Mouse (Mus musculus) MEL (cell line): ENCODE results near the gene Ptprk. TPM values are rescaled to one million over a fixed set of nuclear protein-coding genes. Genes with fewer than 3 reads are reported as not detected.

ENCODE experiments used
- DNase-seq: peaks from one replicate; pipeline ENCODE4 v3.0.0; 2011; ENCODE audit warnings: low read depth, low spot score
- H3K27ac ChIP-seq: 2 replicates; pipeline ENCODE4 v1.5.1; 2012; ENCODE audit warnings: low read depth, mild to moderate bottlenecking, control low read depth, low read length, moderate library complexity; ENCODE audit not compliant: control insufficient read depth
- H3K27me3 ChIP-seq, 2 experiments: fragments of 150-350 bp in 1 of 2; sonication (generic) in 1 of 2; 2 replicates each; pipeline ENCODE4 v1.6.1; 2012; ENCODE audit warnings: low read length in 2 of 2, mild to moderate bottlenecking in 2 of 2, improper control_type of control experiment in 1 of 2, moderate library complexity in 1 of 2; ENCODE audit not compliant: insufficient read depth in 2 of 2, control insufficient read depth in 1 of 2
- H3K36me3 ChIP-seq, 2 experiments: 2 replicates each; pipeline ENCODE4 v1.6.1; 2012 to 2014; ENCODE audit warnings: low read length in 2 of 2, improper control_type of control experiment in 1 of 2, inconsistent platforms in 1 of 2, mild to moderate bottlenecking in 1 of 2; ENCODE audit not compliant: insufficient read depth in 2 of 2, control insufficient read depth in 1 of 2
- H3K4me1 ChIP-seq, 2 experiments: fragments of 150-350 bp in 1 of 2; sonication (generic) in 1 of 2; 2 replicates each; pipeline ENCODE4 v1.6.1; 2012; ENCODE audit warnings: low read length in 2 of 2, improper control_type of control experiment in 1 of 2, mild to moderate bottlenecking in 1 of 2; ENCODE audit not compliant: insufficient read depth in 2 of 2, control insufficient read depth in 1 of 2
- H3K4me3 ChIP-seq, 2 experiments: fragments of 150-350 bp in 1 of 2; sonication (generic) in 1 of 2; 2 replicates each; pipeline ENCODE4 v1.5.1; 2012; ENCODE audit warnings: low read depth in 2 of 2, low read length in 2 of 2, mild to moderate bottlenecking in 2 of 2, moderate library complexity in 2 of 2, control low read depth in 1 of 2, improper control_type of control experiment in 1 of 2; ENCODE audit not compliant: control insufficient read depth in 1 of 2, insufficient read depth in 1 of 2
- H3K79me2 ChIP-seq: 2 replicates; pipeline ENCODE4 v1.6.1; 2012; ENCODE audit warnings: mild to moderate bottlenecking, low read length, moderate library complexity; ENCODE audit not compliant: control insufficient read depth, poor library complexity, insufficient read depth
- H3K9ac ChIP-seq: 2 replicates; pipeline ENCODE4 v1.6.1; 2012; ENCODE audit warnings: low read depth, mild to moderate bottlenecking, control low read depth, low read length, moderate library complexity; ENCODE audit not compliant: control insufficient read depth, poor library complexity, severe bottlenecking
- H3K9me3 ChIP-seq: fragments of 150-350 bp; sonication (generic); replicated peaks from 2 replicates; pipeline ENCODE4 v1.6.1; 2012; ENCODE audit warnings: mild to moderate bottlenecking, low read length, improper control_type of control experiment, moderate library complexity; ENCODE audit not compliant: insufficient read depth
- CHD1 ChIP-seq: IDR thresholded peaks from 2 replicates; pipeline ENCODE4 v1.6.1; 2012; ENCODE audit warnings: low read depth, mild to moderate bottlenecking, inconsistent platforms, low read length, improper control_type of control experiment
- CTCF ChIP-seq, 3 experiments: IDR thresholded peaks in 2 of 3; conservative IDR thresholded peaks in 1 of 3; 2 replicates each; pipeline ENCODE4 v1.5.1; 2011 to 2012; ENCODE audit warnings: low read length in 3 of 3, low read depth in 2 of 3, mild to moderate bottlenecking in 2 of 3, improper control_type of control experiment in 1 of 3, inconsistent platforms in 1 of 3, mixed read lengths in 1 of 3, moderate library complexity in 1 of 3; ENCODE audit not compliant: control insufficient read depth in 1 of 3, insufficient read depth in 1 of 3, poor library complexity in 1 of 3, severe bottlenecking in 1 of 3
- EP300 ChIP-seq, 2 experiments: IDR thresholded peaks; 2 replicates each; pipeline ENCODE4 v1.6.1; 2011; ENCODE audit warnings: improper control_type of control experiment in 2 of 2, low read length in 2 of 2, low read depth in 1 of 2, mild to moderate bottlenecking in 1 of 2
- GATA1 ChIP-seq: IDR thresholded peaks from 2 replicates; pipeline ENCODE4 v1.6.1; 2011; ENCODE audit warnings: low read depth, low read length, improper control_type of control experiment
- JUND ChIP-seq: IDR thresholded peaks from 2 replicates; pipeline ENCODE4 v1.6.1; 2011; ENCODE audit warnings: low read depth, mild to moderate bottlenecking, improper control_type of control experiment, low read length
- MAX ChIP-seq: IDR thresholded peaks from 2 replicates; pipeline ENCODE4 v1.6.1; 2011; ENCODE audit warnings: low read length, improper control_type of control experiment
- MAZ ChIP-seq: IDR thresholded peaks from 2 replicates; pipeline ENCODE4 v1.6.1; 2012; ENCODE audit warnings: low read depth, mild to moderate bottlenecking, inconsistent platforms, low read length, improper control_type of control experiment
- MYC ChIP-seq: IDR thresholded peaks from 2 replicates; pipeline ENCODE4 v1.6.1; 2011; ENCODE audit warnings: low read depth, mild to moderate bottlenecking, low read length, improper control_type of control experiment, moderate library complexity
- NELFE ChIP-seq: IDR thresholded peaks from 2 replicates; pipeline ENCODE4 v1.6.1; 2011; ENCODE audit warnings: low read depth, low read length, improper control_type of control experiment
- POLR2AphosphoS5 ChIP-seq: IDR thresholded peaks from 2 replicates; pipeline ENCODE4 v1.6.1; 2012; ENCODE audit warnings: low read depth, borderline replicate concordance, mild to moderate bottlenecking, inconsistent platforms, low read length, moderate library complexity, mixed read lengths
- RAD21 ChIP-seq: IDR thresholded peaks from 2 replicates; pipeline ENCODE4 v1.6.1; 2011; ENCODE audit warnings: mild to moderate bottlenecking, low read depth, low read length, improper control_type of control experiment
- SMC3 ChIP-seq: IDR thresholded peaks from 2 replicates; pipeline ENCODE4 v1.6.1; 2011; ENCODE audit warnings: low read depth, low read length, improper control_type of control experiment
- TBP ChIP-seq: IDR thresholded peaks from 2 replicates; pipeline ENCODE4 v1.8.0; 2011; ENCODE audit warnings: low read depth, low read length, improper control_type of control experiment
- ZKSCAN1 ChIP-seq: IDR thresholded peaks from 2 replicates; pipeline ENCODE4 v1.6.1; 2012; ENCODE audit warnings: low read depth, mild to moderate bottlenecking, inconsistent platforms, low read length, improper control_type of control experiment, moderate library complexity
- ZMIZ1 ChIP-seq: IDR thresholded peaks from 2 replicates; pipeline ENCODE4 v1.6.1; 2012; ENCODE audit warnings: low read depth, mild to moderate bottlenecking, inconsistent platforms, low read length, improper control_type of control experiment, moderate library complexity
- ZNF384 ChIP-seq: IDR thresholded peaks from 2 replicates; pipeline ENCODE4 v1.6.1; 2012; ENCODE audit warnings: low read depth, mild to moderate bottlenecking, inconsistent platforms, low read length, improper control_type of control experiment
- polyA plus RNA-seq, 2 experiments: library from polyadenylated mRNA; stranded (reverse) in 1 of 2; unstranded in 1 of 2; fragments of >175 nt in 1 of 2; fragments of >200 nt in 1 of 2; gene quantifications; 2 replicates each; pipeline versions ENCODE4 v1.2.1 to v1.2.4; 2012; ENCODE audit warnings: low replicate concordance in 2 of 2, low read depth in 1 of 2; ENCODE audit not compliant: insufficient read length in 2 of 2, insufficient read depth in 1 of 2, missing spikeins in 1 of 2
- total RNA-seq: library from RNA; depleted of rRNA; stranded (reverse); fragments of 300-350 nt; gene quantifications from 2 replicates; pipeline ENCODE4 v1.2.3, GENCODE M21; 2012

The Ptprk gene
- total and polyA plus RNA-seq, 3 experiments: under 0.01 TPM; not detected in 2

GRCm38 (mm10) chr10:28550549-28550948, 475.9 kb downstream of the Ptprk start:
- H3K9me3 ChIP-seq: no peaks in the 10 kb centered on the region
- no peaks in the 10 kb centered on the region for H3K79me2 ChIP-seq
- no peaks in the 10 kb centered on the region for H3K27me3 ChIP-seq
- TF ChIP-seq EP300 (IDR thresholded peaks at IDR 0.05; ENCODE audit: low read depth in 1 of 2, low read length in 2 of 2) (peak in 1 of 2 experiments; percentile 11; a peak in 1 of 4 replicates), MAX (no peak)
- H3K9ac ChIP-seq: no peak overlapping the region
- no peak overlapping the region for H3K4me3 ChIP-seq
- H3K27ac ChIP-seq: no peak overlapping the region
- H3K36me3 ChIP-seq: no peaks in the 10 kb centered on the region
- peak; percentile 12 for DNase-seq
- H3K4me1 ChIP-seq: peaks cover 0 to 3% of the 10 kb centered on the region in 2 experiments; a peak in 1 of 4 replicates

- TF ChIP-seq RAD21: peak; percentile 57
- TF ChIP-seq ZNF384: peak; percentile 56; the same call in 1 of the 2 replicates
- TF ChIP-seq MYC: no peak
- peak; percentile 39 for TF ChIP-seq SMC3
- TF ChIP-seq CTCF (IDR thresholded peaks at IDR 0.05 in 2 of 3, conservative IDR thresholded peaks at IDR 0.05 in 1 of 3; ENCODE audit: control insufficient read depth in 1 of 3, insufficient read depth in 1 of 3, low read depth in 2 of 3, low read length in 3 of 3, poor library complexity in 1 of 3, severe bottlenecking in 1 of 3): peak in 1 of 3 experiments; percentile 32; a peak in 1 of 6 replicates
- no peak for TF ChIP-seq MAZ
- no peak overlapping the region for H3K27ac ChIP-seq
- H3K4me3 ChIP-seq: no peak overlapping the region
- H3K27me3 ChIP-seq: no peaks in the 10 kb centered on the region
- peaks cover 0 to 3% of the 10 kb centered on the region in 2 experiments; a peak in 1 of 4 replicates for H3K4me1 ChIP-seq
- no peaks in the 10 kb centered on the region for H3K79me2 ChIP-seq
- DNase-seq: peak; percentile 24
- no peak overlapping the region for H3K9ac ChIP-seq
- no peaks in the 10 kb centered on the region for H3K36me3 ChIP-seq
- H3K9me3 ChIP-seq: no peaks in the 10 kb centered on the region
Observed at GRCm38 (mm10) chr10:28552068-28552467, 477.4 kb downstream of the Ptprk start.

GRCm38 (mm10) chr10:28564110-28564674, 489.6 kb downstream of the Ptprk start:
- Histone ChIP-seq H3K36me3 (peaks cover 0 to 3% of the 10 kb centered on the region in 2 experiments; a peak in 2 of 4 replicates), H3K79me2 (no peaks in the 10 kb centered on the region), H3K9ac (no peak overlapping the region), H3K9me3 (no peaks in the 10 kb centered on the region), H3K27ac (no peak overlapping the region), H3K4me1 (peaks cover 0 to 5% of the 10 kb centered on the region in 2 experiments; a peak in 2 of 4 replicates), H3K4me3 (no peak overlapping the region), H3K27me3 (no peaks in the 10 kb centered on the region)
- TF ChIP-seq NELFE: no peak
- TF ChIP-seq ZMIZ1: no peak
- no peak for TF ChIP-seq EP300 (IDR thresholded peaks at IDR 0.05; ENCODE audit: low read depth in 1 of 2, low read length in 2 of 2)
- TF ChIP-seq ZKSCAN1: no peak
- no peak for TF ChIP-seq CHD1
- TF ChIP-seq POLR2AphosphoS5: no peak
- TF ChIP-seq TBP: no peak
- no peak for TF ChIP-seq GATA1
- TF ChIP-seq CTCF (IDR thresholded peaks at IDR 0.05 in 2 of 3, conservative IDR thresholded peaks at IDR 0.05 in 1 of 3; ENCODE audit: control insufficient read depth in 1 of 3, insufficient read depth in 1 of 3, low read depth in 2 of 3, low read length in 3 of 3, poor library complexity in 1 of 3, severe bottlenecking in 1 of 3): no peak
- no peak for TF ChIP-seq JUND
- DNase-seq: no peak
